Mouse (Mus musculus) embryonic fibroblast, embryonic 13.5 days (primary cell): ENCODE results near the gene Yipf3.

Source experiments
- CTCF ChIP-seq: IDR thresholded peaks from 2 replicates; pipeline ENCODE4 v1.5.1; 2011; ENCODE audit warnings: mild to moderate bottlenecking, control low read depth, low read length, moderate library complexity, borderline replicate concordance; ENCODE audit not compliant: insufficient read depth
- POLR2A ChIP-seq: IDR thresholded peaks from 2 replicates; pipeline ENCODE4 v1.6.1; 2011; ENCODE audit warnings: low read depth, mild to moderate bottlenecking, control low read depth, low read length, moderate library complexity

- TF ChIP-seq CTCF: no peak
- TF ChIP-seq POLR2A: no peak
Measured at GRCm38 (mm10) chr17:46210550-46210949, 37.3 kb upstream of the Yipf3 start.
